Mouse (Mus musculus): ENCODE measurements around the gene Kcnk7. TPM values are rescaled to one million over a fixed set of nuclear protein-coding genes. Genes with fewer than 3 reads are reported as not detected.

Gene Kcnk7
- total and polyA plus RNA-seq, 3 experiments, result not detected

DNA sequence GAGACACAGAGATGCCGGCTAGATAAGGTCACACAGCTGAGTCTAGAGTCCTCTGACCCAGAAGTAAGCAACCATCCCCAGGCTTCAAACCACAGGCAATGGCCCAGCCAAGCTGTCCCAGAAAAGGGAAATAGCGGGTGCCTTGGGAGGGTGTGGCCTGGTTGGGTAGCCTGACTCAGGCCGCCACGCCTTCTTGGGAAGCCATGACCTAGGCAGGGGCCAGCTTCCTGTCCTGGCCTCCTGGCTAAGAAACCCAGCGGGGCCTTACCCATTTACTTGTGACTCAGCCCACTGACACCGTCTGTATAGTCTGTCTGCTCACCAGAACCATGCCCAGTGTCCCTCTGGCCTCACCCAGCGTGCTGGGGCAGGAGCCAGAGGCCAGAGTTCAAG, 20.4 kb downstream of the Kcnk7 start:
- H3K27me3 ChIP-seq (ENCODE audit: control insufficient read depth, insufficient read depth, low read length), result no peaks in the 10 kb centered on the region
- TF ChIP-seq POLR2A (IDR thresholded peaks at IDR 0.05; ENCODE audit: insufficient read depth, low read depth, low read length) (peak; percentile 43; the same call in 1 of the 2 replicates), EP300 (IDR thresholded peaks at IDR 0.05; ENCODE audit: insufficient read depth, low read depth, low read length) (no peak; the same call in 1 of the 2 replicates), CTCF (IDR thresholded peaks at IDR 0.05) (no peak)
- H3K36me3 ChIP-seq (ENCODE audit: control insufficient read depth, insufficient read depth, low read length), result no peaks in the 10 kb centered on the region
- H3K4me3 ChIP-seq, result peak overlapping the region; percentile 73
- H3K4me1 ChIP-seq (ENCODE audit: control insufficient read depth, insufficient read depth, low read length), result peaks cover 22% of the 10 kb centered on the region
- H3K79me2 ChIP-seq (replicated peaks; ENCODE audit: control insufficient read depth, insufficient read depth, low read length), result no peaks in the 10 kb centered on the region; the same call in 1 of the 2 replicates
- DNase-seq, result peak; percentile 86 to 93
- peak overlapping the region; percentile 79 for H3K9ac ChIP-seq (ENCODE audit: low read depth, low read length)
- peak overlapping the region; percentile 95 for H3K27ac ChIP-seq
- WGBS, result 3% methylated on average over 7 of the region's 7 CpGs
- intact Hi-C loops (cut with DNase I), result no loop called here

DNA sequence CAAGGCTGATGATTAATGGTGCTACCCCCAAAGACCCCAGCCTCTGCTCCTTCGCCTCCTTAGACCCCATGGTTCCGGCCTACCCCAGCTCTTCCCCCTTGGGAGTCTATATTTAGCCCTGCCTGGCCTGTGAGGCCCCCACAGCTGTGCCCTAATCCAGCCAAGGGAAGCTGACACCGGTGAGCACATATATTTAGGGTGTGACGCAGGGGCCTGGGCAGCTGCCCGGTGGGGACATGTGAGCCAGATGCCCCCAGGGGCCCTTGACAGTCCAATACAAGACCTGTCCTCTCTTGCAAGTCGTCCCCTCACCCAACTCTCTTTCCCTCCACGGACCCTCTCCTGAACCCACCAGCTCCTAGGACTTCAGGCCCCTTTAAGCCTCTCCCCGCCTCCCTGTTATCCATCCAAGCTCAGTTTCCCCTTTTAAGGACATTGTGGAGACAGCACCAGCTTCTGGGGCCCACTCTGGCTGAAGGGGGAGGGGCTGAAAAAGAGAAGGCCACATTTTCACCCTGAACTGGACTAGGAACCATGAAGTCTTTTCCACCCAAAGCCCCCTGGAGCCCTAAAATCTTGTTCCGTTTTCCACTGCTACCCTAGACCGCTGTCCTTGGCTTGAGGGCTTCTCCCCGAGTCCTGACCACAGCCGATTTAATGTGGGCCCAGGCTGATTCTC, 21.0 kb downstream of the Kcnk7 start:
- peak overlapping the region; percentile 79 for H3K9ac ChIP-seq (ENCODE audit: low read depth, low read length)
- H3K27ac ChIP-seq, result peak overlapping the region; percentile 95
- intact Hi-C loops (cut with DNase I), result loop anchor here (5.0 kb wide), 4 partner anchors 78 to 402 kb away; partner anchors contain the start of genes Kat5 and Snx15
- H3K79me2 ChIP-seq (replicated peaks; ENCODE audit: control insufficient read depth, insufficient read depth, low read length), result no peaks in the 10 kb centered on the region; the same call in 1 of the 2 replicates
- H3K27me3 ChIP-seq (ENCODE audit: control insufficient read depth, insufficient read depth, low read length), result no peaks in the 10 kb centered on the region
- peaks cover 24% of the 10 kb centered on the region for H3K4me1 ChIP-seq (ENCODE audit: control insufficient read depth, insufficient read depth, low read length)
- H3K36me3 ChIP-seq (ENCODE audit: control insufficient read depth, insufficient read depth, low read length), result no peaks in the 10 kb centered on the region
- TF ChIP-seq EP300 (IDR thresholded peaks at IDR 0.05; ENCODE audit: insufficient read depth, low read depth, low read length), result 0 out of 2 replicates have a peak, but pooled peaks have one; percentile 30
- peak; percentile 51 for TF ChIP-seq POLR2A (IDR thresholded peaks at IDR 0.05; ENCODE audit: insufficient read depth, low read depth, low read length)
- no peak for TF ChIP-seq CTCF (IDR thresholded peaks at IDR 0.05)
- peak; percentile 85 to 88 for DNase-seq
- H3K4me3 ChIP-seq, result peak overlapping the region; percentile 73
- 7% methylated on average over 12 of the region's 12 CpGs for WGBS

DNA sequence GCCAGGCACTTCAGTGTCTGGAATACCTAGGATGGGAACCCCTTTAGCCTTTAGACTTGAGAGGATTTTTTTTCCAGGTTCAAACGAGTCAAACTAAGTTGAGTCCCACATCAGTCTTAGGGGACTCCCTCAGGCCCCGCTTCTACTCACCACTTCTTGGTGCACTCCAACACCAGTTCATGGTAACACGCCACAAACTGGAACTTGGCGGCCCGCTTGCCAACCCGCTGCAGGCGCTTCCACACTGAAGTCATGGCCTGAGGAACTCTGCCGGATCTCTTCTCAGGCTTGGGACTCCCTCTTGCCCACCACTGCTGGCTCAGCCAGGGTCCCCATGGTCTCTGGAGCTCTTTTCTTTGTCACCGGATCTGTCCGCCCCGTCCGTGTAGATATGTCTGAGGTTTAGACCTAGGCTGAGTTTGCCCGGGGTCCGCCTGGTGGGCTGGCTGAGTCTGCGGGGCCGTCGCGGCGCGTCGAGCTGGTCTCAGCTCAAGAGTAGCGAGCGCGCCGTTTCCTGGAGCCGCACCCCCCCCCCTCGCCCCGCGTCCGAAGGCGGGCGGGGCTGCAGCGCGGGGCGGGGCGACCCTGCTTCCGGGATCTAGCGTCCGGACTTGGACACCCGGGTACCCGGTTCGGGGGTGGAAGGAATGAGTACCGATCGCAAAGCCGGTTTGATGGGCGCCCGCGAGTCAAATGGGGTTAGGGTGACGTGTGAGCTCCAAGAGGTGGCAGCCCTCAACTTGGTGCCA, 21.8 kb downstream of the Kcnk7 start, which contains the start of gene Ehbp1l1:
Gene Ehbp1l1 (minus strand): TSS at position 551 of the 749 bp plus-strand sequence.
- intact Hi-C loops (cut with DNase I), result loop anchor here (5.0 kb wide), 4 partner anchors 79 to 401 kb away; partner anchors contain the start of genes Kat5 and Snx15
- Histone ChIP-seq H3K79me2 (replicated peaks; ENCODE audit: control insufficient read depth, insufficient read depth, low read length) (no peaks in the 10 kb centered on the region; the same call in 1 of the 2 replicates), H3K9ac (ENCODE audit: low read depth, low read length) (peak within 1 kb of the TSS; percentile 79), H3K27me3 (ENCODE audit: control insufficient read depth, insufficient read depth, low read length) (no peaks in the 10 kb centered on the region), H3K27ac (peak within 1 kb of the TSS; percentile 95), H3K4me1 (ENCODE audit: control insufficient read depth, insufficient read depth, low read length) (peaks cover 24% of the 10 kb centered on the region), H3K36me3 (ENCODE audit: control insufficient read depth, insufficient read depth, low read length) (no peaks in the 10 kb centered on the region), H3K4me3 (peak within 1 kb of the TSS; percentile 73)
- TF ChIP-seq CTCF (IDR thresholded peaks at IDR 0.05) (0 out of 2 replicates have a peak, but pooled peaks have one; percentile 11), EP300 (IDR thresholded peaks at IDR 0.05; ENCODE audit: insufficient read depth, low read depth, low read length) (no peak), POLR2A (IDR thresholded peaks at IDR 0.05; ENCODE audit: insufficient read depth, low read depth, low read length) (peak; percentile 67)
- peak; percentile 86 to 89 for DNase-seq
- WGBS, result under 1% methylated on average over 49 of the region's 49 CpGs

DNA sequence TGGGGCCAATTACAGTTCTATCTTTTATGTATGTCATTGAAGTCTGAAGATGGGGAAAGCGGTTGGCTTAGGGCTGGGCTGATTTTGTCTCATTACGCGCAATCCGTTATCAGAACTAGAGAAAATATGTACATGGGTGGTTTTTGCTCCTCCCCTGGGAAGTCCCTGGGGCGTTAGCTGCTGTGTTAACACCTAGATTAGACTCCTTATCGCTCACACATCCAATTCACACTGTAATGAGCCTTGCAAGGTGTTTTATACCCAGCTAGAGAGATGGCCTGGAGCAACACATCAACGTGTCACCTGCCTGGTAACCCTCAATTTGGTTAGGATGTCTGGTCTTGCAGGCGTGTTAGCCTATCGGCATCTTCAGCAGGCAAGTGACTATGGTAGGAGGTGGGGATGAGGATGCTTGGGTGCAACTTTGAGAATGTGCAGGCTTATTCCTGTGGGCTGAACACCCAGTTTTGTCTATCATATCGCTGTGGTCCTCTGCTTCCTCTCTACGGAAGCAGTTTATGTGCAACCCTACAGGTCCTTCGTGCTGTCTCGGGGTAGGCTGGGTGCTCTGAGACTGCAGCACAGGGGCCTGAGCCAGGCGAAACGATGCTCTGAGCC, 22.9 kb downstream of the Kcnk7 start:
- TF ChIP-seq CTCF (IDR thresholded peaks at IDR 0.05) (no peak), POLR2A (IDR thresholded peaks at IDR 0.05; ENCODE audit: insufficient read depth, low read depth, low read length) (no peak), EP300 (IDR thresholded peaks at IDR 0.05; ENCODE audit: insufficient read depth, low read depth, low read length) (no peak)
- H3K27me3 ChIP-seq (ENCODE audit: control insufficient read depth, insufficient read depth, low read length), result no peaks in the 10 kb centered on the region
- peak overlapping the region; percentile 73 for H3K4me3 ChIP-seq
- DNase-seq, result no peak
- H3K27ac ChIP-seq, result peak overlapping the region; percentile 95
- WGBS, result 36% methylated on average over 15 of the region's 15 CpGs
- intact Hi-C loops (cut with DNase I), result loop anchor here (1.0 to 5.0 kb wide), 5 partner anchors 35 to 400 kb away; partner anchors contain the start of genes Kat5 and Snx15
- H3K4me1 ChIP-seq (ENCODE audit: control insufficient read depth, insufficient read depth, low read length), result peaks cover 26% of the 10 kb centered on the region
- H3K9ac ChIP-seq (ENCODE audit: low read depth, low read length), result peak overlapping the region; percentile 37
- no peaks in the 10 kb centered on the region for H3K36me3 ChIP-seq (ENCODE audit: control insufficient read depth, insufficient read depth, low read length)
- no peaks in the 10 kb centered on the region for H3K79me2 ChIP-seq (replicated peaks; ENCODE audit: control insufficient read depth, insufficient read depth, low read length)

DNA sequence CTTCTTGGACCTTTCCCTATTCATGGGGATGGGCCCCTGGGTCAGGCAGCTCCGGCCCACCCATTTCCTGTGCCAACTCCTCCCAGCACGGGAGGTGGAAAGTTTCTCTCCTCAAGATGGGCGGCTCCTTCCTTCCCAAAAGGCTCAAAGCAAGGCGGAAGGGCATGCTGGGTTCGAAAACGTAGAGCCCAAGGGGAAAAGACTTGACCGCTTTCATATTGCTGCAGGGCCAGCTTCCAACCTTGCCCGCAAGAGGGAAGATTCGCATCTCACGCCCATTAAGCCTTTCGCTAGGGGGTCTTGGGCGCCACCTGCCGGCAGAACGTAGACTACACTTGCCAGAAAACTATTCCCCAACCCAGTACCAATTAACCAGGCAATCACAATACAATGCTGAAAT, 23.5 kb downstream of the Kcnk7 start:
- TF ChIP-seq EP300 (IDR thresholded peaks at IDR 0.05; ENCODE audit: insufficient read depth, low read depth, low read length) (peak; percentile 93), POLR2A (IDR thresholded peaks at IDR 0.05; ENCODE audit: insufficient read depth, low read depth, low read length) (peak; percentile 45; the same call in 1 of the 2 replicates), CTCF (IDR thresholded peaks at IDR 0.05) (peak; percentile 96)
- Histone ChIP-seq H3K36me3 (ENCODE audit: control insufficient read depth, insufficient read depth, low read length) (no peaks in the 10 kb centered on the region), H3K79me2 (replicated peaks; ENCODE audit: control insufficient read depth, insufficient read depth, low read length) (no peaks in the 10 kb centered on the region), H3K4me3 (peak overlapping the region; percentile 73), H3K4me1 (ENCODE audit: control insufficient read depth, insufficient read depth, low read length) (peaks cover 26% of the 10 kb centered on the region), H3K27me3 (ENCODE audit: control insufficient read depth, insufficient read depth, low read length) (no peaks in the 10 kb centered on the region), H3K27ac (peak overlapping the region; percentile 95), H3K9ac (ENCODE audit: low read depth, low read length) (peak overlapping the region; percentile 91)
- WGBS, result 2% methylated on average over 14 of the region's 14 CpGs
- intact Hi-C loops (cut with DNase I), result loop anchor here (1.0 to 5.0 kb wide), 7 partner anchors 16 to 400 kb away; partner anchors contain the start of genes Kat5, Scyl1 and Snx15
- peak; percentile 90 to 95 for DNase-seq

All from heart, adult 2 months (tissue).